Mouse (Mus musculus) megakaryocyte, embryonic 14.5 days (primary cell): ENCODE data around the gene Gm19345. TPM values are rescaled to one million over a fixed set of nuclear protein-coding genes. Genes with fewer than 3 reads are reported as not detected.

Experiments used
- H3K27me3 ChIP-seq: replicated peaks from 2 replicates; pipeline ENCODE3; 2012; ENCODE audit warnings: inconsistent platforms
- H3K36me3 ChIP-seq: replicated peaks from 2 replicates; pipeline ENCODE3; 2012; ENCODE audit warnings: low read length, inconsistent platforms, mixed read lengths
- H3K4me1 ChIP-seq: 2 replicates; pipeline ENCODE4 v1.6.1; 2012; ENCODE audit warnings: inconsistent platforms
- H3K4me3 ChIP-seq: replicated peaks from 2 replicates; pipeline ENCODE3; 2012; ENCODE audit warnings: moderate library complexity, mild to moderate bottlenecking, inconsistent platforms
- H3K9me3 ChIP-seq: 2 replicates; pipeline ENCODE4 v1.6.1; 2012; ENCODE audit warnings: inconsistent platforms
- FLI1 ChIP-seq: IDR thresholded peaks from 2 replicates; pipeline ENCODE4 v1.6.1; 2012; ENCODE audit warnings: low read length, inconsistent platforms, mixed read lengths
- GATA1 ChIP-seq: IDR thresholded peaks from 3 replicates; pipeline ENCODE4 v1.6.1; 2012; ENCODE audit warnings: mixed read lengths, low read length, inconsistent platforms, borderline replicate concordance
- polyA plus RNA-seq: library from polyadenylated mRNA; stranded (reverse); fragments of >175 nt; gene quantifications from 2 replicates; pipeline ENCODE4 v1.2.3, GENCODE M21; 2012; ENCODE audit warnings: low replicate concordance; ENCODE audit not compliant: insufficient read depth

Gm19345 gene
- polyA plus RNA-seq, 1 experiment = 0.12 TPM

DNA sequence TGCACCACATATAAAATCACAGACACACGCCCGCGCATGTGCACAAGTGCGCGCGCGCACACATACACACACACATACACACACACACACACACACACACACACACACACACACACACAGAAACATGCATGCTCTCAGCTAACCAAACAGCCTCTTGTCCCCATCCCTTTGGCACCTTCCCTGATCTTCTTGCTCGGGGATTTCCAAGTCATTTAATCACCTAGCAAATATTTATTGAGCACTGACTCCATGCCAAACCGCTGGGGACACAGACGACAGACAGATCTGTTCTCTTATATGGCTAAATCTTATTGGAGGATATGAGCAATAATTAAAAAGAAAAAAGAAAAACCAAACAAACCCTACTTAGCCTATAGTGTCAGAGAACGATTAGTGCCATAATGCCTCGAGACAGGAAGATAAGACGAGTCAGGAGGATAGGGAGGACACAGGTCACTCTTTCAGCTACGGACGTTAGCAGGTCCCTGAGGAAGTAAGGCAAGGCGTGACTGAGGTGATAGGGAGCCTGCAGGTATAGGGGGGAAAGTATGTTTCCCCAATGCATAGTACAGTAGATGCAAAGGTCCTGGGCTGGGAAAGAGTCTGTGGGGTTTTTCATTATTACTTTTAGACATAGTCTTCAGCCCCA, 16.1 kb downstream of the Gm19345 start:
- no peaks in the 10 kb centered on the region for H3K36me3 ChIP-seq
- TF ChIP-seq FLI1 = no peak
- TF ChIP-seq GATA1 = no peak

DNA sequence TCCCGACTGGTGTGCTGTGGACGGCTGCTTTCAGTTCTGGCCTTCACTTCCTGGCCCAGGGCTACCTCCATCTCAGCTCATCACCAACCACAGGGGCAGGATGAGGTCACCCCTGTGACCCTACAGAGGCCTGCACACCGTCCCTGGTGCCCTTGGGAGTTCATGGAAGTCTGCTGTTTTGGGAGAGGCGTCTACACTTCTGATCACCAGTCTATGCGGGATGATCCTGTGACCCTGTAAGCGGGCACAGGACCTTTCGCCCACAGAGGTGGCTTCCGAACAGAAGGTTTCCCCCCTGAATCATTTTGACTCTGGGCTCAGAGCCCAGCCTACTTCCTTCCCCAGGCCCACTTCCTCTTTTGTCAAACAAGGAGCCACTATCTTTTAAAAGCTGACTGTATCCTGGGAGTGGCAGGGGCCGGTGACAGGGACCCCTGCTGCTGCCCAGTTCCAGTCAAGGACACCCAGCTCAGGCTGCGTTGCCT, 19.4 kb downstream of the Gm19345 start:
- Histone ChIP-seq H3K4me3 (peak overlapping the region; percentile 83), H3K4me1 (peaks cover 46% of the 10 kb centered on the region), H3K36me3 (no peaks in the 10 kb centered on the region), H3K9me3 (no peaks in the 10 kb centered on the region), H3K27me3 (no peaks in the 10 kb centered on the region)
- no peak for TF ChIP-seq FLI1
- no peak for TF ChIP-seq GATA1

More for the DNA sequence above, 16.1 kb downstream of the Gm19345 start:
- H3K9me3 ChIP-seq = no peaks in the 10 kb centered on the region
- peaks cover 50% of the 10 kb centered on the region for H3K4me1 ChIP-seq
- H3K27me3 ChIP-seq = peaks cover 16% of the 10 kb centered on the region
- H3K4me3 ChIP-seq = no peak overlapping the region

DNA sequence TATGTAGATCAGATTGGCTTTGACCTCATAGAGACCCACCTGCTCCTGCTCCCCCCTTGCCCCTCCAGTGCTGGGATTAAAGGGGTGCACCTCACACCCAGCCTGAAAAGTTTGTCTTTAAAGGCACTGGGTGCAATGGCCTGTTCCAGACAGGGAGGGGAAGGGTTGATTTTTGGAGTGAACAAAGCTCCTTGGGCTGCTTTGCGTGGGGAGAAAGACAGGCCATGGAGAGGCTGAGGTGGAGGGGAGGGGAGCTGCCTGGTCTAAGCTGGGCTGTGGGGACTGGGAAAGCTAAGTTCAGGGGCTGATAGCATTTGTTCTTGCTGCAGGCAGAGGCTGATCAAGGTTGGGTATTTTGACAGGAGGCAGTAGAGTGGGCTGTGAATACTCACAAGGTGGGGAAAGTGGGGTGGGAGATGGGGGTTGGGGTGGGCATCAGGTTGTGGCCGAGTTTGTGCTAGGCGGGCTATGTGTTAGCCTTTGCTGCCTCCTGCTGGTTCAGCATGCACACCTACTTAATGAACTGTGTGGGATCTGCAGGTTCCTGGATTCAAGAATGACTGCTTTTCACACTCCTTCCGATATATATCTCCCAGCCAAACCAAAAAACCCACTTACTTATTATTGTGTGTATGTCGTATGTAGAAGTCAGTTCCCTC, 20.3 kb downstream of the Gm19345 start:
- no peaks in the 10 kb centered on the region for H3K9me3 ChIP-seq
- peaks cover 50% of the 10 kb centered on the region for H3K4me1 ChIP-seq
- TF ChIP-seq GATA1 (no peak), FLI1 (no peak)
- H3K27me3 ChIP-seq = no peaks in the 10 kb centered on the region
- peak overlapping the region; percentile 83 for H3K4me3 ChIP-seq
- H3K36me3 ChIP-seq = no peaks in the 10 kb centered on the region

DNA sequence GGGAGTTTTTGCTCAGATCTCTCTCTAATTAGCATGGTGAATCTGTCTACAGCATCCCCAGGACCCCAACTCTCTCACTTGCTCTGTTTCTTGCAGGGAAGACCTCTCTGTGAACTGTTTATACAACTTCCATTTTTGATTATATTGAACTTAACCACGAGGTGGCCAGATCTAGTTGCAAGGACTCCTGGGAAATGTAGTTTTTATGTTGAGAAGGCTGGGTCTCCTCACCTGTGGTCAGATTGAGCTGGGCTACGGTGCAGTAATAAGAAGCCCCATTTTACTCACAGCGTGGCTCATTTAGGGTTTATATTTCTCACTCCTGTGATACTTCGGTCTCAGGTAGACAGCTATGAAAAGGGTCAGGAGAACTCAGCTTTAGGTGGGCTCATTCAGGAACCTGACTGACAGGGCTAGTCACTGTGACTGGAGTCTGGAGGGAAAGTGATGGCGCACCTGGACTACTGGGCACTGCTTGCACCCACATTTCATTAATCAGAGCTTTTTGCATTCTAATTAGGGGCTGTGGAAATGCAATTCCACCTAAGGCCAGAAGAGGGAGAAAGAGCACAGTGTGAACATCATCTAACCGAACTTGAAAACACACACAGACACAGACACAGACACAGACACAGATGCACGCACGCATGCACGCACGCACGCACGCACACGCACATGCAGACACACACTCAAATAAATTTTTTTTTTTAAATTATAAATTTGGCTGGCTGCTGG, 24.3 kb downstream of the Gm19345 start:
- H3K36me3 ChIP-seq = no peaks in the 10 kb centered on the region
- no peak for TF ChIP-seq FLI1
- TF ChIP-seq GATA1 = no peak
- H3K27me3 ChIP-seq = peaks cover 4% of the 10 kb centered on the region
- H3K4me3 ChIP-seq = no peak overlapping the region
- peaks cover 48% of the 10 kb centered on the region for H3K4me1 ChIP-seq
- H3K9me3 ChIP-seq = no peaks in the 10 kb centered on the region

DNA sequence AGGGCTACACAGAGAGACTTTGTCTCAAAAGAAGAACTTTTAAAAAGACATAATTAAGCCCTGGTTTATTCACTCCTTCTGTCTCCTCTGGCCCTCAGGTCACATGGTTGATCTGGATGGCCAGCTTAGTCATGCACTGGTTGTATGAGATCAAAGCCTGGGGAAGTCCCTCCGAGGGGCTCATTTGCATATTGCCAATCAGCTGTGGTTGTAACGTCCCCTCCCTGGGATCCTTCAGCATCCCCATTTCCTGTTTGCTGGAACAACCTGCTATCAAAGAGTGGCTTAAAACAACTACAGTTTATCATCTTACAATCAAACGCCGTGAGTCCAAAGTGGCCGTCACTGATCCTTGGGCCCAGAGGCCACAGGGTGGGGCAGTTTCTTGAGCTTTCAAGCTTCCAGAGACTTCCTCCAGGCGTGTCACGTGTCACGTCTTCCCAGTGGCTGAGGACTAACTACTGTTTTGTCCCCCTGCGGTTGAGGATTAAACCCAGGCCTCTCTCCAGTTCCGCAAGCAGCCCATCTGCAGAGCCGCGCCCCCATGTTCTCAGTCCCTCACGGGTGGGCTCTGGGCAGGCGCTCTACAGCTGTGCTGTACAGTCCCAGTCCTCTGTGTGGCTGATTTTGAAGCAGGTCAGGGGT, 25.1 kb downstream of the Gm19345 start:
- TF ChIP-seq GATA1 (no peak), FLI1 (no peak)
- H3K4me3 ChIP-seq = no peak overlapping the region

DNA sequence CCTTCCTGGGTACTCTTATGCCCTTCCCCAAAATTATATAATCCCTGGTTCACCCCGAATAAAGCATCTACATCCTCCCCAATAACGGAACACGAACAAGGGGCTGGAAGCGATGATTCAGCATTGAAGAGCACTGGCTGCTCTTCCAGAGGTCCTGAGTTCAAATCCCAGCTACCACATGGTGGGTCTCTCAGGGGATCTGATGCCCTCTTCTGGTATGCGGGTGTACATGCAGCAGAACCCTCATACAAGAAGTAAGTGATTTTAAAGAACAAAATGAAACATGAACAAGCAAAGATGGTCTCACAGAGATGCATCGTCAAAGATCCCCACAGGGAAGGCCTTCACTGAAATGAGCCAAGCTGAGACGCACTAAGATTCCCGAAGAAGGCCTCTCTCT, 29.0 kb downstream of the Gm19345 start:
- peaks cover 27% of the 10 kb centered on the region for H3K4me1 ChIP-seq
- H3K27me3 ChIP-seq = peaks cover 24% of the 10 kb centered on the region
- H3K36me3 ChIP-seq = no peaks in the 10 kb centered on the region
- no peak overlapping the region for H3K4me3 ChIP-seq
- H3K9me3 ChIP-seq = no peaks in the 10 kb centered on the region
- TF ChIP-seq FLI1 = no peak
- no peak for TF ChIP-seq GATA1

More for the DNA sequence above, 25.1 kb downstream of the Gm19345 start:
- Histone ChIP-seq H3K4me1 (peaks cover 40% of the 10 kb centered on the region), H3K9me3 (no peaks in the 10 kb centered on the region), H3K27me3 (peaks cover 11% of the 10 kb centered on the region), H3K36me3 (no peaks in the 10 kb centered on the region)

DNA sequence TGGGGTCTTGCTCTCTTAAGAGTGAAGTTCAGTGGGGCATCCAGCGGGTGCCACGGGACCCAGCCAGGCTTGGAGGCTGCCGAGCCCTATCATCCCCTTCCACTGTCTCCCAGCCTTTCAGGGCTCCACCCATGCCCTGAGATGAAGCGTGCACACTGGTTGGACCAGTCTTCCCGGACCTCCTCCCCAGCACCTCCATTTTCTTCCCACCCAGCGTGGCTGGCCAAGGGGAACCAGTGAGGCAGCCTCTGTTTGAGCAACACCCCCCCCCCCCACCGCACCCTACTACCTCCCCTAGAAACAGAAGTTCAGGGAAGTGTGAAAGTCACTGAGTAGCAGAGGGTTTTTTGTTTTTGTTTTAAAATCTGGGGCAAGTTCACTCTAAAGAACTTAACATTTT, 36.0 kb downstream of the Gm19345 start, which contains the start of gene Ceacam19:
Ceacam19 (minus strand) TSS at position 117 of the 400 bp plus-strand sequence.
- TF ChIP-seq FLI1 = no peak
- TF ChIP-seq GATA1 = no peak
- no peaks in the 10 kb centered on the region for H3K4me1 ChIP-seq
- H3K36me3 ChIP-seq = no peaks in the 10 kb centered on the region
- peaks cover 26% of the 10 kb centered on the region for H3K27me3 ChIP-seq
- H3K9me3 ChIP-seq = no peaks in the 10 kb centered on the region
- no peak within 1 kb of the TSS for H3K4me3 ChIP-seq

DNA sequence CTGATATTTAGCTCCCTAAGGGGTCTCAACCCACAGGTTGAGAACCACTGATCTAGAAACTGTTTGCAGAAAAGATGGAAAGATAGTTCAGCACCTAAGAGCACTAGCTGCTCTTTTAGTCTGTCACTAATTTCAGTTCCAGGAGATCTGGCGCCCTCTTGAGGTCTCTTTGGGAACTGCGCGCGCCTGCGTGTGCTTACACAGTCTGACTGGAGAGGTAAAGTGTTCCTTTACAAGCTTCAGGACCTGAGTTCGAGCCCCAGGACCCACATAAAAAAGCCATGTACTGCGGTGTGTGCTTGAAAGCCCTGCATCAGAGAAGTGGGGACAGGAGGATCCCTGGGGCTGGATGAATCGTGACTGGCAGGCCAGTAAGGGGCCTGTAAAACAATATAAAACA, 38.1 kb downstream of the Gm19345 start:
- no peak overlapping the region for H3K4me3 ChIP-seq
- TF ChIP-seq FLI1 = no peak
- no peak for TF ChIP-seq GATA1
- no peaks in the 10 kb centered on the region for H3K9me3 ChIP-seq
- H3K27me3 ChIP-seq = peaks cover 22% of the 10 kb centered on the region
- H3K36me3 ChIP-seq = no peaks in the 10 kb centered on the region
- no peaks in the 10 kb centered on the region for H3K4me1 ChIP-seq

Other genes with a start within 250 kb of the Gm19345 start
- gene Clasrp, start 247.5 kb upstream of the Gm19345 start, polyA plus RNA-seq = 109 and 265 TPM in 2 replicates
- 14.8 and 22.5 TPM in 2 replicates for gene Relb, start 222.6 kb upstream of the Gm19345 start, polyA plus RNA-seq
- gene Clptm1, start 187.0 kb upstream of the Gm19345 start, polyA plus RNA-seq = 153 and 336 TPM in 2 replicates
- gene Apoc2, start 174.1 kb upstream of the Gm19345 start, polyA plus RNA-seq = 114 TPM in 1 of 2 replicates, not detected in the other
- gene Gm44805, start 170.6 kb upstream of the Gm19345 start, polyA plus RNA-seq = not detected in 2 replicates
- 7.1 and 10.7 TPM in 2 replicates for gene Apoc4, start 170.5 kb upstream of the Gm19345 start, polyA plus RNA-seq
- 31.2 and 454 TPM in 2 replicates for gene Apoc1, start 159.3 kb upstream of the Gm19345 start, polyA plus RNA-seq
- 302 and 6,452 TPM in 2 replicates for gene Apoe, start 152.8 kb upstream of the Gm19345 start, polyA plus RNA-seq
- 129 and 184 TPM in 2 replicates for gene Tomm40, start 136.6 kb upstream of the Gm19345 start, polyA plus RNA-seq
- 4.0 and 6.8 TPM in 2 replicates for gene Nectin2, start 101.5 kb upstream of the Gm19345 start, polyA plus RNA-seq
- 0.58 and 1.6 TPM in 2 replicates for gene Bcam, start 81.0 kb upstream of the Gm19345 start, polyA plus RNA-seq
- not detected in 2 replicates for gene Cblc, start 55.2 kb upstream of the Gm19345 start, polyA plus RNA-seq
- gene Bcl3, start 29.2 kb upstream of the Gm19345 start, polyA plus RNA-seq = 183 and 210 TPM in 2 replicates
- 2.0 and 6.1 TPM in 2 replicates for gene Ceacam16, start 9.3 kb downstream of the Gm19345 start, polyA plus RNA-seq
- not detected in 2 replicates for gene Ceacam19, start 36.0 kb downstream of the Gm19345 start, polyA plus RNA-seq
- 0.34 TPM in 1 of 2 replicates, not detected in the other for gene Pvr, start 69.2 kb downstream of the Gm19345 start, polyA plus RNA-seq
- gene Igsf23, start 98.8 kb downstream of the Gm19345 start, polyA plus RNA-seq = not detected in 2 replicates
- not detected in 2 replicates for gene Ceacam20, start 113.4 kb downstream of the Gm19345 start, polyA plus RNA-seq
- gene Nlrp9b, start 139.5 kb downstream of the Gm19345 start, polyA plus RNA-seq = not detected in 2 replicates
- gene Vmn1r91, start 247.7 kb downstream of the Gm19345 start, polyA plus RNA-seq = not detected in 2 replicates